Mouse (Mus musculus) CH12.LX (cell line): Measurements from ENCODE around the gene Ostc. TPM values are rescaled to one million over a fixed set of nuclear protein-coding genes. Genes with fewer than 3 reads are reported as not detected.

ENCODE experiments used
- DNase-seq: peaks from one replicate; pipeline ENCODE4 v3.0.0-alpha.2; 2013; ENCODE audit errors: extremely low read depth
- H3K27ac ChIP-seq: 2 replicates; pipeline ENCODE4 v1.5.1; 2012; ENCODE audit warnings: low read depth, mild to moderate bottlenecking, control low read depth, moderate library complexity; ENCODE audit not compliant: insufficient read depth
- H3K27me3 ChIP-seq: replicated peaks from 2 replicates; pipeline ENCODE3; 2012; ENCODE audit warnings: inconsistent platforms
- H3K36me3 ChIP-seq, 2 experiments: replicated peaks in 1 of 2; 2 replicates each; pipeline versions ENCODE3 to v1.6.1; 2012; ENCODE audit warnings: inconsistent platforms in 1 of 2, low read length in 1 of 2, mild to moderate bottlenecking in 1 of 2, mixed read lengths in 1 of 2, moderate library complexity in 1 of 2; ENCODE audit not compliant: control insufficient read depth in 1 of 2, insufficient read depth in 1 of 2
- H3K4me1 ChIP-seq, 2 experiments: 2 replicates each; pipeline ENCODE4 v1.6.1; 2012; ENCODE audit warnings: inconsistent platforms in 1 of 2, moderate library complexity in 1 of 2; ENCODE audit not compliant: insufficient read depth in 2 of 2, control insufficient read depth in 1 of 2
- H3K4me2 ChIP-seq: 2 replicates; pipeline ENCODE4 v1.6.1; 2012; ENCODE audit warnings: low read depth, mild to moderate bottlenecking, control low read depth; ENCODE audit not compliant: poor library complexity, insufficient read depth, severe bottlenecking
- H3K4me3 ChIP-seq, 3 experiments: fragments of 150-350 bp in 1 of 3; sonication (generic) in 1 of 3; replicated peaks in 1 of 3; 2 replicates each; pipeline versions ENCODE3 to v1.5.1; 2011 to 2012; ENCODE audit warnings: low read depth in 2 of 3, low read length in 2 of 3, mild to moderate bottlenecking in 2 of 3, moderate library complexity in 2 of 3, control low read depth in 1 of 3, improper control_type of control experiment in 1 of 3, inconsistent platforms in 1 of 3, mixed read lengths in 1 of 3; ENCODE audit not compliant: poor library complexity in 1 of 3
- H3K79me2 ChIP-seq: replicated peaks from 2 replicates; pipeline ENCODE4 v1.6.1; 2012; ENCODE audit warnings: mild to moderate bottlenecking, moderate library complexity; ENCODE audit not compliant: control insufficient read depth, poor library complexity, insufficient read depth, severe bottlenecking; ENCODE audit errors: extremely low read depth
- H3K9ac ChIP-seq: 2 replicates; pipeline ENCODE4 v1.6.1; 2012; ENCODE audit warnings: low read depth, mild to moderate bottlenecking, control low read depth, moderate library complexity; ENCODE audit not compliant: insufficient read depth
- H3K9me3 ChIP-seq: replicated peaks from 2 replicates; pipeline ENCODE3; 2012; ENCODE audit warnings: low read length, inconsistent platforms, mixed read lengths
- CTCF ChIP-seq, 2 experiments: IDR thresholded peaks in 1 of 2; conservative IDR thresholded peaks in 1 of 2; 2 replicates each; pipeline ENCODE4 v1.5.1; 2011 to 2012; ENCODE audit warnings: low read depth in 2 of 2, low read length in 2 of 2, improper control_type of control experiment in 1 of 2, inconsistent platforms in 1 of 2, mild to moderate bottlenecking in 1 of 2, moderate library complexity in 1 of 2
- E2F4 ChIP-seq: IDR thresholded peaks from 2 replicates; pipeline ENCODE4 v1.6.1; 2011; ENCODE audit warnings: low read depth, low read length, improper control_type of control experiment; ENCODE audit not compliant: insufficient replicate concordance
- JUN ChIP-seq: IDR thresholded peaks from 2 replicates; pipeline ENCODE4 v1.6.1; 2011; ENCODE audit warnings: low read depth, mild to moderate bottlenecking, low read length, improper control_type of control experiment, moderate library complexity; ENCODE audit not compliant: insufficient read depth
- JUND ChIP-seq: conservative IDR thresholded peaks from 2 replicates; pipeline ENCODE4 v1.6.1; 2011; ENCODE audit warnings: low read depth, low read length, improper control_type of control experiment
- KAT2A ChIP-seq: IDR thresholded peaks from 2 replicates; pipeline ENCODE4 v1.6.1; 2012; ENCODE audit warnings: low read length, improper control_type of control experiment, inconsistent platforms; ENCODE audit not compliant: insufficient replicate concordance
- MAFK ChIP-seq: IDR thresholded peaks from 2 replicates; pipeline ENCODE4 v1.6.1; 2011; ENCODE audit warnings: low read length, improper control_type of control experiment; ENCODE audit not compliant: insufficient replicate concordance
- MAZ ChIP-seq: IDR thresholded peaks from 2 replicates; pipeline ENCODE4 v1.6.1; 2012; ENCODE audit warnings: low read depth, mild to moderate bottlenecking, inconsistent platforms, low read length, improper control_type of control experiment, moderate library complexity
- MYC ChIP-seq: IDR thresholded peaks from 2 replicates; pipeline ENCODE4 v1.6.1; 2011; ENCODE audit warnings: low read depth, mild to moderate bottlenecking, improper control_type of control experiment, low read length
- NRF1 ChIP-seq: IDR thresholded peaks from 2 replicates; pipeline ENCODE4 v1.6.1; 2014; ENCODE audit warnings: low read depth, mild to moderate bottlenecking, inconsistent platforms, low read length, improper control_type of control experiment, moderate library complexity
- POLR2A ChIP-seq: IDR thresholded peaks from 2 replicates; pipeline ENCODE4 v1.6.1; 2011; ENCODE audit warnings: low read depth, mild to moderate bottlenecking, improper control_type of control experiment, low read length
- SIN3A ChIP-seq: IDR thresholded peaks from 2 replicates; pipeline ENCODE4 v1.6.1; 2012; ENCODE audit warnings: low read length, improper control_type of control experiment, inconsistent platforms
- TCF12 ChIP-seq: IDR thresholded peaks from 2 replicates; pipeline ENCODE4 v1.6.1; 2014; ENCODE audit warnings: low read depth, mild to moderate bottlenecking, inconsistent platforms, low read length, improper control_type of control experiment
- UBTF ChIP-seq: IDR thresholded peaks from 2 replicates; pipeline ENCODE4 v1.6.1; 2012; ENCODE audit warnings: low read depth, mild to moderate bottlenecking, inconsistent platforms, low read length, improper control_type of control experiment, moderate library complexity
- USF1 ChIP-seq: IDR thresholded peaks from 2 replicates; pipeline ENCODE4 v1.6.1; 2014; ENCODE audit warnings: low read depth, mild to moderate bottlenecking, inconsistent platforms, low read length, improper control_type of control experiment
- USF2 ChIP-seq: conservative IDR thresholded peaks from 2 replicates; pipeline ENCODE4 v1.6.1; 2011; ENCODE audit warnings: low read depth, low read length, improper control_type of control experiment
- ZKSCAN1 ChIP-seq: IDR thresholded peaks from 2 replicates; pipeline ENCODE4 v1.6.1; 2012; ENCODE audit warnings: low read depth, inconsistent platforms, low read length, improper control_type of control experiment, borderline replicate concordance
- ZMIZ1 ChIP-seq: IDR thresholded peaks from 2 replicates; pipeline ENCODE4 v1.6.1; 2012; ENCODE audit warnings: low read depth, mild to moderate bottlenecking, inconsistent platforms, low read length, improper control_type of control experiment
- ZNF384 ChIP-seq: IDR thresholded peaks from 2 replicates; pipeline ENCODE4 v1.6.1; 2012; ENCODE audit warnings: low read depth, low read length, improper control_type of control experiment, inconsistent platforms
- dilution Hi-C: fragments of 300-500 bp; cut with MboI; formaldehyde crosslinking; loops from 2 replicates; pipeline ENCODE4 v1.14.3; 2020; ENCODE audit warnings: low sequenced_read_pairs; ENCODE audit not compliant: extremely low pct_unique_long_range_greater_than_20kb, extremely low pct_ligation_motif_present
- in situ Hi-C: fragments of 300-500 bp; cut with MboI; formaldehyde crosslinking; loops from 3 replicates; pipeline ENCODE4 v1.14.3; 2019; ENCODE audit warnings: low sequenced_read_pairs, low pct_ligation_motif_present, low pct_unique_long_range_greater_than_20kb, mixed read lengths
- polyA plus RNA-seq: library from polyadenylated mRNA; unstranded; fragments of >175 nt; gene quantifications from 2 replicates; pipeline ENCODE4 v1.2.1, GENCODE M21; 2012; ENCODE audit warnings: low read depth; ENCODE audit not compliant: insufficient read length
- total RNA-seq, 2 experiments: library from RNA; depleted of rRNA; stranded (reverse); fragments of 300-350 nt in 1 of 2; fragments of >200 nt in 1 of 2; gene quantifications; 2 replicates each; pipeline ENCODE4 v1.2.3; 2012 to 2014

Ostc gene
- total and polyA plus RNA-seq, 3 experiments = 214 to 565 (median 237) TPM

- no peak for TF ChIP-seq JUN
- TF ChIP-seq JUND = no peak
- no peak for TF ChIP-seq CTCF (conservative IDR thresholded peaks at IDR 0.05 in 1 of 2, IDR thresholded peaks at IDR 0.05 in 1 of 2; ENCODE audit: low read depth in 2 of 2, low read length in 2 of 2)
- no peak for TF ChIP-seq MYC
- no peak for TF ChIP-seq USF1
- TF ChIP-seq E2F4 = no peak
- TF ChIP-seq POLR2A = no peak
- no peak for TF ChIP-seq NRF1
- no peak for TF ChIP-seq MAFK
- no peak for TF ChIP-seq KAT2A
- TF ChIP-seq MAZ = no peak
- no peak for TF ChIP-seq SIN3A
- TF ChIP-seq UBTF = no peak
- TF ChIP-seq TCF12 = no peak
- no peak for TF ChIP-seq ZNF384
- TF ChIP-seq USF2 = no peak
- no peak overlapping the region for H3K27ac ChIP-seq
- no peaks in the 10 kb centered on the region for H3K36me3 ChIP-seq
- H3K4me1 ChIP-seq = peaks cover 0 to 8% of the 10 kb centered on the region in 2 experiments; a peak in 2 of 4 replicates
- no peaks in the 10 kb centered on the region for H3K79me2 ChIP-seq
- no peak overlapping the region for H3K9ac ChIP-seq
- in situ Hi-C loops (loop anchor here (10.0 kb wide), 1 partner anchor 507 kb away; no protein-coding TSS in a partner anchor), dilution Hi-C loops (no loop called here)
- H3K4me3 ChIP-seq = no peak overlapping the region
- no peaks in the 10 kb centered on the region for H3K9me3 ChIP-seq
- no peak for DNase-seq
- H3K4me2 ChIP-seq = no peak overlapping the region
- H3K27me3 ChIP-seq = no peaks in the 10 kb centered on the region
These were observed 28.6 kb upstream of the Ostc start for GRCm38 (mm10) chr3:130737652-130738361.

GRCm38 (mm10) chr3:130736758-130737157 lies 27.5 kb upstream of the Ostc start:
- dilution Hi-C loops (no loop called here), in situ Hi-C loops (loop anchor here (10.0 kb wide), 1 partner anchor 508 kb away; no protein-coding TSS in a partner anchor)
- no peaks in the 10 kb centered on the region for H3K79me2 ChIP-seq
- no peak overlapping the region for H3K4me3 ChIP-seq
- DNase-seq = no peak
- H3K4me2 ChIP-seq = peak overlapping the region; percentile 16; the same call in 1 of the 2 replicates
- no peak overlapping the region for H3K27ac ChIP-seq
- no peaks in the 10 kb centered on the region for H3K9me3 ChIP-seq
- H3K36me3 ChIP-seq = no peaks in the 10 kb centered on the region
- H3K4me1 ChIP-seq = peaks cover 0 to 8% of the 10 kb centered on the region in 2 experiments; a peak in 2 of 4 replicates
- H3K27me3 ChIP-seq = no peaks in the 10 kb centered on the region
- no peak for TF ChIP-seq ZMIZ1
- TF ChIP-seq KAT2A = no peak
- TF ChIP-seq ZKSCAN1 = peak; percentile 91
- H3K9ac ChIP-seq = no peak overlapping the region
